ENCODE assay signal across 17 mouse cellular contexts in genomic region chr17:48431054-48431453, GRCm38 (mm10). TPM values are rescaled to one million over a fixed set of nuclear protein-coding genes. Genes with fewer than 3 reads are reported as not detected.
DNase-seq lines count a peak whose midpoint lies in the region; ATAC-seq and TF ChIP-seq lines count a peak whose summit lies in the region.
"Had no signal": no experiment of that assay in that cellular context is flagged by ENCODE, and none has a peak within 500 bp of the region (broad histone marks: within the 10 kb centered on the region; RNA-seq: fewer than 3 reads in every experiment).

No protein-coding gene starts in this region.

- H3K36me3 ChIP-seq in intestine, embryonic 14.5 days (ENCODE audit: control insufficient read depth, insufficient read depth, low read length) = no peaks in the 10 kb centered on the region
- H3K36me3 ChIP-seq in intestine, postnatal 0 days (ENCODE audit: control insufficient read depth, insufficient read depth) = no peaks in the 10 kb centered on the region
- H3K36me3 ChIP-seq in E14TG2a.4 (ENCODE audit: insufficient read depth, low read length) = no peaks in the 10 kb centered on the region
- no peaks in the 10 kb centered on the region for H3K36me3 ChIP-seq in myocyte (ENCODE audit: control insufficient read depth, insufficient read depth)

- peak overlapping the region; percentile 96 for H3K27ac ChIP-seq in gastrocnemius, adult 2 months
- peak overlapping the region; percentile 81 for H3K27ac ChIP-seq in intestine, embryonic 14.5 days (ENCODE audit: low read depth)
- H3K27ac ChIP-seq in intestine, postnatal 0 days (ENCODE audit: low read depth, low read length) = no peak overlapping the region
- H3K27ac ChIP-seq: hindbrain, embryonic 14.5 days had no signal

- no peak for ATAC-seq in intestine, embryonic 14.5 days (replicated peaks; ENCODE audit: low FRiP score, low TSS enrichment, low read depth)
- ATAC-seq in intestine, postnatal 0 days = no peak

- H3K4me1 ChIP-seq in intestine, embryonic 14.5 days (replicated peaks; ENCODE audit: control insufficient read depth, insufficient read depth, low read length) = peaks cover 52% of the 10 kb centered on the region
- H3K4me1 ChIP-seq in intestine, postnatal 0 days (replicated peaks; ENCODE audit: control insufficient read depth, insufficient read depth, low read length) = peaks cover 17% of the 10 kb centered on the region
- peaks cover 97% of the 10 kb centered on the region for H3K4me1 ChIP-seq in E14TG2a.4 (replicated peaks; ENCODE audit: low read depth, low read length)

- H3K4me3 ChIP-seq in gastrocnemius, adult 2 months = peak overlapping the region; percentile 72
- no peak overlapping the region for H3K4me3 ChIP-seq in intestine, embryonic 14.5 days (ENCODE audit: low read depth, low read length)
- no peak overlapping the region for H3K4me3 ChIP-seq in intestine, postnatal 0 days (ENCODE audit: low read depth, low read length)
- peak overlapping the region; percentile 35; the same call in 1 of the 2 replicates for H3K4me3 ChIP-seq in E14TG2a.4 (replicated peaks; ENCODE audit: low read length)
- H3K4me3 ChIP-seq in myocyte = peak overlapping the region; percentile 21

- no peak overlapping the region for H3ac ChIP-seq in myocyte (ENCODE audit: control insufficient read depth, insufficient read length)

- intact Hi-C loops in gastrocnemius, adult 2 months (cut with DNase I) = no loop called here

- H3K27me3 ChIP-seq in intestine, embryonic 14.5 days (replicated peaks; ENCODE audit: control insufficient read depth, insufficient read depth, low read length) = no peaks in the 10 kb centered on the region
- no peaks in the 10 kb centered on the region for H3K27me3 ChIP-seq in intestine, postnatal 0 days (replicated peaks; ENCODE audit: control insufficient read depth, insufficient read depth, low read length)
- H3K27me3 ChIP-seq in E14TG2a.4 (ENCODE audit: insufficient read depth, low read length) = no peaks in the 10 kb centered on the region
- no peaks in the 10 kb centered on the region for H3K27me3 ChIP-seq in myocyte (ENCODE audit: control insufficient read depth, insufficient read depth, insufficient read length)

- no peaks in the 10 kb centered on the region for H3K9me3 ChIP-seq in intestine, embryonic 14.5 days (ENCODE audit: control insufficient read depth, low read length)
- H3K9me3 ChIP-seq in intestine, postnatal 0 days (ENCODE audit: control insufficient read depth) = no peaks in the 10 kb centered on the region
- H3K9me3 ChIP-seq in E14TG2a.4 (ENCODE audit: low read length) = no peaks in the 10 kb centered on the region

- H3K9ac ChIP-seq in intestine, embryonic 14.5 days (ENCODE audit: low read length) = no peak overlapping the region
- H3K9ac ChIP-seq in intestine, postnatal 0 days (ENCODE audit: low read depth, low read length) = no peak overlapping the region
- H3K9ac ChIP-seq: hindbrain, embryonic 14.5 days had no signal

- H3K4me2 ChIP-seq in intestine, embryonic 14.5 days (ENCODE audit: low read length) = no peak overlapping the region
- no peak overlapping the region for H3K4me2 ChIP-seq in intestine, postnatal 0 days (replicated peaks; ENCODE audit: low read depth)
- H3K4me2 ChIP-seq in myocyte (ENCODE audit: low read depth) = peak overlapping the region; percentile 69
- H3K4me2 ChIP-seq: hindbrain, embryonic 14.5 days had no signal

- 63% methylated on average over 5 of the region's 5 CpGs for WGBS in intestine, embryonic 14.5 days
- WGBS in intestine, postnatal 0 days = 77% methylated on average over 5 of the region's 5 CpGs

- TF ChIP-seq CTCF in gastrocnemius, adult 2 months (IDR thresholded peaks at IDR 0.05) = no peak
- no peak for TF ChIP-seq CTCF in intestine, postnatal 0 days (IDR thresholded peaks at IDR 0.05; ENCODE audit: low read depth)
- no peak for TF ChIP-seq CTCF in E14TG2a.4 (conservative IDR thresholded peaks at IDR 0.05; ENCODE audit: low read length)

- peaks cover 8% of the 10 kb centered on the region for H3K79me2 ChIP-seq in myocyte (ENCODE audit: control insufficient read depth, insufficient read depth)

- peak; percentile 59 for DNase-seq in gastrocnemius, adult 2 months
- no peak for DNase-seq in gastrocnemius, postnatal 4 days (ENCODE audit: low spot score in 2 of 2)
- no peak for DNase-seq in intestine, embryonic 14.5 days (ENCODE audit: low spot score)
- DNase-seq in right cerebral cortex, postnatal 4 days = no peak
- DNase-seq: cerebellum, postnatal 14 days; gastrocnemius, postnatal 36 days; kidney, postnatal 10 days; liver; lung, adult 18-20 months; midbrain, embryonic 14.5 days; thymus, postnatal 25 days had no signal

- TF ChIP-seq POLR2A in myocyte (IDR thresholded peaks at IDR 0.05; ENCODE audit: insufficient read length, low read depth) = no peak

TF ChIP-seq in myocyte, 11 proteins besides CTCF, POLR2A, EP300 and RAD21:
- no peak for TF ChIP-seq TCF3 (IDR thresholded peaks at IDR 0.05; ENCODE audit: insufficient read length, low read depth)
- TF ChIP-seq MAX (IDR thresholded peaks at IDR 0.05; ENCODE audit: low read depth) = no peak
- no peak for TF ChIP-seq USF1 (IDR thresholded peaks at IDR 0.05; ENCODE audit: low read depth)
- TF ChIP-seq POLR2AphosphoS2 (IDR thresholded peaks at IDR 0.05; ENCODE audit: insufficient read length, low read depth) = no peak
- TF ChIP-seq CEBPB (IDR thresholded peaks at IDR 0.05; ENCODE audit: insufficient read depth, poor library complexity, severe bottlenecking) = no peak
- TF ChIP-seq MYOD1 (IDR thresholded peaks at IDR 0.05; ENCODE audit: control insufficient read depth in 1 of 3, insufficient read length in 2 of 3, low read depth in 2 of 3) = peak in 1 of 3 experiments; percentile 56
- no peak for TF ChIP-seq TCF12 (IDR thresholded peaks at IDR 0.05; ENCODE audit: insufficient read depth, poor library complexity, severe bottlenecking)
- TF ChIP-seq E2F4 (IDR thresholded peaks at IDR 0.05; ENCODE audit: insufficient read depth) = no peak
- TF ChIP-seq REST (IDR thresholded peaks at IDR 0.05; ENCODE audit: insufficient read depth, insufficient read length) = no peak
- no peak for TF ChIP-seq SRF (IDR thresholded peaks at IDR 0.05; ENCODE audit: control insufficient read depth, insufficient read length, low read depth)
- peak in 1 of 3 experiments; percentile 53 for TF ChIP-seq MYOG (IDR thresholded peaks at IDR 0.05; ENCODE audit: control insufficient read depth in 1 of 3, insufficient read depth in 1 of 3, insufficient read length in 2 of 3, low read depth in 2 of 3)
TF ChIP-seq in myocyte: peak in this region for 2.

RNA-seq across cellular contexts. Expression of gene Apobec2, which starts 1.7 kb away (rescaled TPM):
- total RNA-seq in gastrocnemius, adult 2 months (2021) = 100 to 1,000 TPM; 439 to 602 TPM
- total RNA-seq in gastrocnemius, postnatal 4 days (2021) = 100 to 1,000 TPM; 585 to 600 TPM
- 2.4 and 3.3 TPM in 2 replicates for polyA plus RNA-seq in intestine, embryonic 14.5 days (2014; fragmentation: Nextera tagmentation; extraction: Ambion mirVana)
- 2.6 TPM in 2 replicates for polyA plus RNA-seq in intestine, postnatal 0 days (2015; fragmentation: Nextera tagmentation; extraction: Ambion mirVana)
- polyA plus RNA-seq in myocyte (2012; fragmentation: generic; extraction: Trizol) = 122 TPM
- total RNA-seq: megakaryocyte progenitor cell, adult 5-6 weeks had no signal

RNA-seq across cellular contexts. Expression of gene Tspo2, which starts 20.3 kb away (rescaled TPM):
- total RNA-seq in gastrocnemius, adult 2 months (2021) = not detected
- total RNA-seq in gastrocnemius, postnatal 4 days (2021) = under 1 TPM in 1 of 2 experiments, not detected in 1; 0.20 TPM
- 1.6 and 1.7 TPM in 2 replicates for polyA plus RNA-seq in intestine, embryonic 14.5 days (2014; fragmentation: Nextera tagmentation; extraction: Ambion mirVana)
- 0.48 and 1.3 TPM in 2 replicates for polyA plus RNA-seq in intestine, postnatal 0 days (2015; fragmentation: Nextera tagmentation; extraction: Ambion mirVana)
- polyA plus RNA-seq in myocyte (2012; fragmentation: generic; extraction: Trizol) = not detected
- total RNA-seq: gastrocnemius, postnatal 36 days; left cerebral cortex, postnatal 10 days had no signal

RNA-seq across cellular contexts. Expression of gene Oard1, which starts 21.2 kb away (rescaled TPM):
- total RNA-seq in gastrocnemius, adult 2 months (2021) = 10 to 100 TPM; 11.1 to 12.4 TPM
- 10 to 100 TPM; 11.7 to 13.4 TPM for total RNA-seq in gastrocnemius, postnatal 4 days (2021)
- 72.4 and 77.7 TPM in 2 replicates for polyA plus RNA-seq in intestine, embryonic 14.5 days (2014; fragmentation: Nextera tagmentation; extraction: Ambion mirVana)
- polyA plus RNA-seq in intestine, postnatal 0 days (2015; fragmentation: Nextera tagmentation; extraction: Ambion mirVana) = 52.1 and 53.9 TPM in 2 replicates
- polyA plus RNA-seq in myocyte (2012; fragmentation: generic; extraction: Trizol) = 7.5 TPM

RNA-seq across cellular contexts. Expression of gene Nfya, which starts 21.3 kb away (rescaled TPM):
- total RNA-seq in gastrocnemius, adult 2 months (2021) = 1 to 10 TPM; 6.1 to 9.4 TPM
- 10 to 100 TPM; 26.9 to 29.3 TPM for total RNA-seq in gastrocnemius, postnatal 4 days (2021)
- polyA plus RNA-seq in intestine, embryonic 14.5 days (2014; fragmentation: Nextera tagmentation; extraction: Ambion mirVana) = 21.4 and 24.0 TPM in 2 replicates
- 3.8 and 4.2 TPM in 2 replicates for polyA plus RNA-seq in intestine, postnatal 0 days (2015; fragmentation: Nextera tagmentation; extraction: Ambion mirVana)
- polyA plus RNA-seq in myocyte (2012; fragmentation: generic; extraction: Trizol) = 17.0 TPM

RNA-seq across cellular contexts. Expression of gene Unc5cl, which starts 23.6 kb away (rescaled TPM):
- not detected for total RNA-seq in gastrocnemius, adult 2 months (2021)
- not detected for total RNA-seq in gastrocnemius, postnatal 4 days (2021)
- 33.5 and 37.0 TPM in 2 replicates for polyA plus RNA-seq in intestine, embryonic 14.5 days (2014; fragmentation: Nextera tagmentation; extraction: Ambion mirVana)
- 26.7 and 28.4 TPM in 2 replicates for polyA plus RNA-seq in intestine, postnatal 0 days (2015; fragmentation: Nextera tagmentation; extraction: Ambion mirVana)
- polyA plus RNA-seq in myocyte (2012; fragmentation: generic; extraction: Trizol) = not detected
- total RNA-seq: gastrocnemius, postnatal 36 days had no signal

Comparison
In these comparisons a context has a peak if more than half of its experiments do, and no peak if none do; other contexts are left out.
1. H3K4me3 ChIP-seq: peak in gastrocnemius, adult 2 months (single experiment), E14TG2a.4 (single experiment) and myocyte (single experiment); none in intestine, embryonic 14.5 days (single experiment) and intestine, postnatal 0 days (single experiment).
2. RNA of gene Apobec2, which starts 1.7 kb away (polyA plus RNA-seq): 122 TPM in myocyte (single experiment); 2.6 TPM in intestine, postnatal 0 days and 2.4 to 3.3 TPM in intestine, embryonic 14.5 days; every median in the first group is over 10 times any median in the second.